In genomic region chr1:180363317-180363716, GRCm38 (mm10) we compare ENCODE assay signal across 9 mouse cellular contexts. TPM values are rescaled to one million over a fixed set of nuclear protein-coding genes. Genes with fewer than 3 reads are reported as not detected.
DNase-seq lines count a peak whose midpoint lies in the region; ATAC-seq and TF ChIP-seq lines count a peak whose summit lies in the region.
"Had no signal": no experiment of that assay in that cellular context is flagged by ENCODE, and none has a peak within 500 bp of the region (broad histone marks: within the 10 kb centered on the region; RNA-seq: fewer than 3 reads in every experiment).

No protein-coding gene starts in this region.

- peaks cover 5% of the 10 kb centered on the region; the same call in 1 of the 2 replicates for H3K79me2 ChIP-seq in heart, adult 2 months (replicated peaks; ENCODE audit: control insufficient read depth, insufficient read depth, low read length)

- no peak overlapping the region for H3K4me3 ChIP-seq in heart, adult 2 months
- H3K4me3 ChIP-seq in kidney, embryonic 14.5 days (ENCODE audit: low read length), result no peak overlapping the region
- no peak overlapping the region for H3K4me3 ChIP-seq in spleen, adult 2 months (ENCODE audit: extremely low read depth, insufficient read depth, insufficient read length)

- TF ChIP-seq POLR2A in heart, adult 2 months (IDR thresholded peaks at IDR 0.05; ENCODE audit: insufficient read depth, low read depth, low read length), result 0 out of 2 replicates have a peak, but pooled peaks have one; percentile 11
- TF ChIP-seq POLR2A in spleen, adult 2 months (IDR thresholded peaks at IDR 0.05; ENCODE audit: low read depth, low read length), result no peak

- intact Hi-C loops in heart, adult 2 months (cut with DNase I), result no loop called here

- H3K27ac ChIP-seq in heart, adult 2 months, result peak overlapping the region; percentile 62
- H3K27ac ChIP-seq in kidney, embryonic 14.5 days (ENCODE audit: low read depth, low read length), result peak overlapping the region; percentile 69; the same call in 1 of the 2 replicates
- peak overlapping the region; percentile 47 for H3K27ac ChIP-seq in spleen, adult 2 months (ENCODE audit: insufficient read depth, low read length)

- H3K9ac ChIP-seq in heart, adult 2 months (ENCODE audit: low read depth, low read length), result no peak overlapping the region
- H3K9ac ChIP-seq in kidney, embryonic 14.5 days (ENCODE audit: low read depth, low read length), result no peak overlapping the region

- no peak for ATAC-seq in kidney, embryonic 14.5 days (ENCODE audit: low FRiP score, low TSS enrichment)

- TF ChIP-seq EP300 in heart, adult 2 months (IDR thresholded peaks at IDR 0.05; ENCODE audit: insufficient read depth, low read depth, low read length), result no peak

- H3K4me1 ChIP-seq in heart, adult 2 months (ENCODE audit: control insufficient read depth, insufficient read depth, low read length), result peaks cover 31% of the 10 kb centered on the region
- H3K4me1 ChIP-seq in kidney, embryonic 14.5 days (ENCODE audit: control insufficient read depth, insufficient read depth, low read length), result peaks cover 53% of the 10 kb centered on the region
- peaks cover 32% of the 10 kb centered on the region for H3K4me1 ChIP-seq in spleen, adult 2 months (ENCODE audit: control insufficient read depth, insufficient read depth, insufficient read length)

- no peaks in the 10 kb centered on the region for H3K9me3 ChIP-seq in kidney, embryonic 14.5 days (ENCODE audit: control insufficient read depth, low read length)

- no peak for TF ChIP-seq CTCF in heart, adult 2 months (IDR thresholded peaks at IDR 0.05)
- no peak for TF ChIP-seq CTCF in spleen, adult 2 months (IDR thresholded peaks at IDR 0.05; ENCODE audit: extremely low read depth, insufficient read depth, insufficient read length, insufficient replicate concordance)

- 37% methylated on average over 3 of the region's 3 CpGs for WGBS in heart, adult 2 months
- 67% methylated on average over 3 of the region's 3 CpGs for WGBS in kidney, embryonic 14.5 days
- 59% methylated on average over 3 of the region's 3 CpGs for WGBS in spleen, adult 2 months

- peaks cover 17% of the 10 kb centered on the region for H3K36me3 ChIP-seq in heart, adult 2 months (ENCODE audit: control insufficient read depth, insufficient read depth, low read length)
- no peaks in the 10 kb centered on the region for H3K36me3 ChIP-seq in kidney, embryonic 14.5 days (ENCODE audit: control insufficient read depth, insufficient read depth, low read length)
- peaks cover 3% of the 10 kb centered on the region; the same call in 1 of the 2 replicates for H3K36me3 ChIP-seq in spleen, adult 2 months (ENCODE audit: control insufficient read depth, insufficient read depth, low read length)

- H3K27me3 ChIP-seq in heart, adult 2 months (ENCODE audit: control insufficient read depth, insufficient read depth, low read length), result no peaks in the 10 kb centered on the region
- no peaks in the 10 kb centered on the region for H3K27me3 ChIP-seq in kidney, embryonic 14.5 days (ENCODE audit: control insufficient read depth, insufficient read depth, low read length)
- no peaks in the 10 kb centered on the region for H3K27me3 ChIP-seq in spleen, adult 2 months (ENCODE audit: control insufficient read depth, insufficient read depth, low read length)

- no peak overlapping the region; the same call in 1 of the 2 replicates for H3K4me2 ChIP-seq in kidney, embryonic 14.5 days (replicated peaks; ENCODE audit: low read depth, low read length)

- no peak for DNase-seq in heart, adult 2 months
- no peak for DNase-seq in heart, adult 18-20 months
- DNase-seq in kidney, adult 11 months, result no peak
- no peak for DNase-seq in spleen, adult 2 months (ENCODE audit: low read depth in 1 of 2, low spot score in 2 of 2)
- DNase-seq in spleen, postnatal 10 days (ENCODE audit: low spot score in 2 of 2), result no peak
- no peak for DNase-seq in natural killer cell, adult 2 months (ENCODE audit: low spot score in 2 of 2)
- DNase-seq in adrenal gland, postnatal 14 days, result no peak
- DNase-seq: gastrocnemius, postnatal 10 days had no signal

RNA-seq across cellular contexts. Expression of gene Itpkb, which starts 33.0 kb away (rescaled TPM):
- 10 to 100 TPM; 50.0 to 50.7 TPM for total RNA-seq in heart, adult 2 months (2021)
- polyA plus RNA-seq in heart, adult 2 months (2012; rRNA removed), result 21.5 and 29.9 TPM in 2 replicates
- total RNA-seq in heart, adult 18-20 months (2021), result 10 to 100 TPM; 36.7 to 51.5 TPM
- polyA plus RNA-seq in kidney, embryonic 14.5 days (2014; fragmentation: Nextera tagmentation; extraction: Ambion mirVana), result 7.3 and 7.7 TPM in 2 replicates
- polyA plus RNA-seq in spleen, adult 2 months (2012; rRNA removed), result 22.9 and 24.7 TPM in 2 replicates
- 63.9 and 71.4 TPM in 2 replicates for total RNA-seq in adrenal gland, postnatal 14 days (2021)
